Mouse (Mus musculus) T-helper 2 cell (primary cell): Measurements from ENCODE around the gene Eva1b.
"Not testable (repeated sequence)": the region's sequence is repeated elsewhere in the genome, so short reads cannot be mapped to it uniquely, and the experiment has no call there.

Source experiments
- in situ Hi-C: fragments of 300-600 bp; cut with MboI, MseI; formaldehyde crosslinking; loops from one replicate; pipeline ENCODE4 v1.15.1; 2025; ENCODE audit warnings: high pct_unique_total_duplicates

The Eva1b gene

DNA sequence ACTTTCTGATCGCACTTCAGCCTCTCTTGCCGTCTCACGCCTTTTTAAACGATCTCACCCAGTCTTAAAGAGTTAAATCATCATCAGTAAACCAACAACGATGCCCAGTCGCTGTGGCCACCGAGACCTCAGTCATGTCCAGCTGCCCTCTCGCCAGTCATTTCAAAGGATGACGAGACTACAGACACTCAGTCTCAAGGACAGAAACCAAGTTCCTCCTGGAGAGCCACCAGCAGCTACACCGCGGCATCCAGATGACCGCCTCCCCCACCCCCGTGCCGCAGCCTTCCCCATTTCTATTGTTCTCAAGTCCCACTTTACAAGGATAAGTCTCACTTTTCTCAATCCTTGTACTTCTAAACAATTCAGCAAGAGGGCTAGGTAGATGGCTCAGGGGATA, 5.3 kb downstream of the Eva1b start:
- in situ Hi-C loops = loop anchor here (5.0 kb wide), 1 partner anchor 66 kb away; no protein-coding TSS in a partner anchor

DNA sequence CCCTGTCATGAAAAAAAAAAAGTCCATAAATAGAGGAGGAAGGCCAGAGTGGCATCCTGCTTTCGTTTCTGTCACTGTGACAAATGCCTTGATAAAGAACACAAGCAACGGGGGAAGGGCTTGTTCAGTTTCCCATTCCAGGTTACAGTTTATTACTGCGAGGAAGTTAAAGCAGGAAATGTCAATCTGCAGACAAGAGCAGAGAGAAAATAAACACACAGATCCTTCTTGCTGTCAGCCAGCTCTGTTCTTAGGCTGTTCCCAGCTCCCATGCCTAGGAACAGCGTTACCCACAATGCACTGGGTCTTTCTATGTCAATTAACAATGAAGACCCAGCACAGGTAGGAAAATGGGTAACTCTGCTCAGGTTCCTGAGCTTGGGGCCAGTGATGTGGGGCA, 7.6 kb downstream of the Eva1b start:
- in situ Hi-C loops = no loop called here

DNA sequence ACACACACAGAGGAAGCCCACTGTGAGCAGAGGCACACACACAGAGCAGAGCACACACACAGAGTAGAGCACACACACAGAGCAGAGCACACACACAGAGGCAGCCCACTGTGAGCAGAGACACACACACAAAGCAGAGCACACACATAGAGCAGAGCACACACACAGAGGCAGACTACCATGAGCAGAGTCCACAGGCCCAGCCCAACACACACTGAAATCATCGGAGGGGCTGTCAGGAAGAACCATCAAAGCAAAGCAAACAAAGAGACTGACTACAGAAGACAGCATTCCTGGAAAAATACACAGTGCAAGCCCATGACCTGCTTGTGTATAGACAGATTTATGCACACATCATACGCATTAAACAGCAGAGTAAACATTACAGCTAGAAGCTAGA, 8.3 kb downstream of the Eva1b start:
- in situ Hi-C loops = no loop called here

DNA sequence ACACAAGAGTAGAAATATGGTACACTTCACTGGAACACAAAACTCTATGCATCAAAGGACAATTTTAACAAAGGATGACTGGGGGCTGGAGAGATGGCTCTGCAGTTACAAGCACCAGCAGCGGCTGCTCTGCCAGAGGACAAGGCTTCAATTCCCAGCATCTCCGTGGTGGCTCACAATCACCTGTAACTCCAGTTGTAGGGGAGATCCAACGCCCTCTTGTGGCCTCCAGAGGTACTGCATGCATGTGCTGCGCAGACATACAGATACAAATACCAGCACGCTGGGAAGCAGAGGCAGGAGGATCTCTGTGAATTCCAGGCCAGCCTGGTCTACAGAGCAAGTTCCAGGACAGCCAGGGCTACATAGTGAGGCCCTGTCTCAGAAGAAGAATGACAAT, 9.1 kb downstream of the Eva1b start:
- in situ Hi-C loops = no loop called here

DNA sequence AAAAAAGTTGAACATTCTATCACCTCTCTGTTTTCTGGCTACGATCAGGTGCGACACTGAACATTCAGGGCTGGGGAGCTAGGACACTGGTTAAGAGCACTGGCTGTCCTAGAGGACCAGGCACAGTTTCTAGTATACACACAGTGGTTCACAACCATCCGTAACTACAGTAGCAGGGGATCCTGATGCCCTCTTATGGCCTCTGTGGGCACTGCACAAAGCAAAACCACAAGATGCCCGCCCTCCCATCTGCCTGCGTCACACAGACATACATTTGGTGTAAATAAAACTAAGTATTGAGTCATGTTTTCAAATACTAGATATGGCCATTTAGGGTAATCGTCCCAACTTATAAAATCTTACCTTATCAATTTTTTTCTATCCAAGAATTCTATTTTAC, 10.0 kb downstream of the Eva1b start:
- in situ Hi-C loops = no loop called here

DNA sequence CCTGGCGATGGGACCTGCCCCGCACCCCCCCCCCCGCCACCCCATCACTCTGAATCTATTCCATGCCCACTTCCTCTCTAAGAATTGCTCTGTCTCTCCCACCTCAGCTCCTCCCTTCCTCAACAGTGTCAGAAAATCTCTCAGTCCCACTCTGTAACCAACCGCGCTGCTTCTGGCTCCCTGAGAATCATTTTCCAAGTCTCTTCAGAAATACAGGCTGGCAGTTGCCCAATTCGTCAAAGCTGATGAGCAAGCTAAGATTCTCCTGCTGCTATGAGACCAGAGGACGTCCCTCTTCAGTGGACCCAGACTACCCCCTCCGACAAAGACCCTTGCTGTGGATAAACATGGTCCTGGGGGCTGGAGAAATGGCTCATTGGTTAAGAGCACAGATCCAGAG, 11.9 kb downstream of the Eva1b start:
- in situ Hi-C loops = no loop called here

DNA sequence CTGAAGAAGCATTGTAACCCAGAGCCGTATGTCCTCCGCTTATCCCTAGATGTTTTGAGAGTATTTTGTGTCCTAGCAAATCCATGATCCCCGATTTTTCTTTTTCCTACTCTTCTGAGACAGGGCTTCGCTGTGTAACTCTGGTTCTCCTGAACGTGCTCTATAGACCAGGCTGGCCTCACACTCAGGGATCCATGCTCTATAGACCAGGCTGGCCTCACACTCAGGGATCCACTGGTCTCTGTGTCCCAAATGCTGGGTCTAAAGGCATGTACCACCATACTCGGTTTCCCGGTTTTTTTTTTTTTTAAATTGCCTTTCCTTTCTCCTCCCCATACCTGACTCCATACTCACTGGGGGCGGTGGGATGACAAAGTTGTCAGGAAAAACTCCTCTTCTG, 13.4 kb downstream of the Eva1b start:
- in situ Hi-C loops = no loop called here

DNA sequence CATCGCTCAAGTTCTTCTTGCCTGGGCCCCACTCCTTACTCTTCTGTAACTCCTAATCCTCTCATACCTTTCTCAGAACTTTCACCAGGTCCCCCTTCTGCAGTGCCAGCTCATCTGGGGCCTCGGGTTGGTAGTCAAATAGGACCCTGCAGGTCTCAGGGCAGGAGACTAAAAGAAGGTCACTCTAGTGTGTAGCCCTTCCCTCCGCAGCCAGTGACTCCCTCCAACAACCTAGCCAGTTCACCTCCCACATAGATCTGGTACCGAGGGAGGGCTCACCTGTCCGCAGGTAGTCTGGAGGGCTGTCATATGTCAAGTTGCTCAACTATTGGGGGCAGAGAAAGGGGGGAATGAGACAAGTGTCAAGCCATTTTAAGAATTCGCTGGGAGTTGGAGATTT, 13.9 kb downstream of the Eva1b start:
- in situ Hi-C loops = no loop called here

DNA sequence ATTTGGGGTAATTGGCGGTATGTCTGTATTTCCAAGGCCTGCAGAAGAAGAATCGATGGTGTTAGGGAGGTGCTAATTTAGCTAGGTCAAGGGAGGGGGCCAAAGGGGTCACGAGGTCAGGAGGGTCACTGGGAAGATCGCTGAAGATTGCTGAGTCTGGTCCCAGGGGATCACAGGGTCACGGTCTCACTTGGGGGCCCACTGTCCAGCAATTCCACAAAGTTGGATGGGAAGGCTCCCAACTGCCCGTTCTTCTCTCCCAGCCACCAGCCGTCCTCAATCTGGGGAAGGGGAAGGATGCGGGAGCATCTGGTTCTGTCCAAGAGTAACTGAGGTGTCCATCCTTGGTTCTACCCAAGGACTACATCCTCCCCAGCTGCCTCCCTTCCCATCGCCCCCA, 14.4 kb downstream of the Eva1b start:
- in situ Hi-C loops = no loop called here

DNA sequence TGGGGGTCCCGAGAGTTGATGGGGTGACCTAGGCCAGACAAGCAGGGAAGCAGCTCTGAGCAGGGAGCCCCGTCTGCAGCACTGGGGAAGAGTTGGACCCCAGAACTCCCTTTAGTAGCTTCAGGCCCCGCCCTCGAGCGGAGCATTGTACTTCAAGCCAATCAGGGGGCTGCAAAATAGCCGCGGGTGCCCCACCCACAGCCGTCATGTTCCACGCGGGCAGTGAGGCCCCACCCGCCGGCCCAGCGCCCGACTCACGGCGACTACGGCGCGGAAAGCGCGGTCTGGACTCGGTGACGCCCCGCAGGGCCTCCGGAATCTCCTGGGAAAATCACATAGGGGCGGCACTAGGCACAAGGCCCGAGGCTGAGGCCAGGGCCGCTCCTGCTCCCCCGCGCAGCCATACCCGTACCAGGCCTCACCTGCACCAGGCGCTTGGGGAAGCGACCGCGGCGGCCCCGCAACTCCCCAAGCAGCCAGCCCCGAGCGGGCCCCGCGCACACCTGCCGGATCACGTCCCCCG, 15.1 kb downstream of the Eva1b start:
- in situ Hi-C loops = no loop called here

DNA sequence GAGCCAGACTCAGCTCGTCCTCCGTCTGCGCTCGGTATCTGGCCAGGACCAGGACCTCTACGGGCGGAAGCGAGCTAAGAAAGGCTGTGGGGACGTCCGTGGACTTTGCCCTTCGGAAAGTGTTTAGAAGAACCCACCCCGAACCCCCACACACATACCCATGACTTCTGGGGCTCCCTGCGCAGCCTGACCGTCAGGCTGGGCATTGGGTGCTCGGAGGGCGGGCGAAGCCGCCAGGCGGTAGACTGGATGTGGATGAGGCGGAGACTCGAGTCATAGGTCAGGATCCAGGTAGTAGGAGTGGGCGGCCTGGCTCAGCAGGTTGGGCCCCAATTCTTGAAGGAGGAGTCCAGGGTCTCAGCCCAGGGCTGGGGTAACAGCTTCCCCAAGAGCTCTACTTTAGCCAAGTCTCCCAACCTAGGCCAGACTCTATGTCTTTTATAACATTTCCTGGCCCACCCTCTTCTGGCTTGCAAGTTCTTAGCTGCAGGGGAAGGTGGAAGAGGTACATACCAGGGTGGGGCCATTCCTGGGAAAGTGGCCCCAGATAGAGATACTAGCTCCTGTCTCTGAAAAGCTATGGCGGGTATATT, 15.6 kb downstream of the Eva1b start, which contains the start of gene Sh3d21:
Gene Sh3d21, minus strand, starts transcription at position 425 of the 593 bp plus-strand sequence.
- in situ Hi-C loops = no loop called here

DNA sequence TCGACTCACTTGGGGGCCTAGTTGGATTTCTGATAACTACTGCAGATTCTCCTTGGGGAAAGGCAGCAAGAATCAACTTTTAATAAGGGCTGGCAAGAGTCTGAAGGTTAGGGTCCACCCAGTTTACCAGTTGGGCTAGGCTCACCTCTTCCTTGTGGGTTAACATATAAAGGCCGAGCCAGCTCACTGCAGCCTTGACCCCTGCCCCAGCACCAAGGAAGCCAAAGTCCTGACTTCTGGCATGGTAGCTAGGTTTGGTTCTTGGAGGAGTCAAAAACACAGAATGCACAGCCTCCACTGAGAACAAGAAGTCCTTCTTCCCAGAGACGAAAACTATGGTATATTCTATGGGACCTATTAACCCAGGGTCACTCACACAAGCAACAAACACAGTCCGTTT, 16.1 kb downstream of the Eva1b start:
- in situ Hi-C loops = no loop called here

DNA sequence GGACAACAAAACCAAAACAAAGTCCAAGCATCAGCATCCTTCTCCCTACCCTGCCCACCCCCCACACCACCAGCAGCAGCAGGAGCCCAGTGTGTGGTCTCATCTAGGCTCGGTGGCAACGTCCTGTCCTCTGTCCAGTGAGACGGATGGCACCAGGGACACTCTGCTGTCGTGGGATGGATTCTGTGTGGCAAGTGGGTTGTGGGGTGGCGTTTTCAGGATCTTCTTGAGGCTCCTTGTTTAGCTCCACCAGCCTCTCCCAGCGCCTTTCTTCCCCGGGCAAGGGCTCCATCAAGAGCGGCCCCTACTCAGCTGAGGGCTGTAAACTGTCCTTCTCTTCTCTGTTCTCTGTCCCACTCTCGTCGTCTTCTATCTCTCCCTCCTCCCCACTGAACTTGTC, 17.5 kb downstream of the Eva1b start:
- in situ Hi-C loops = not testable (repeated sequence)

DNA sequence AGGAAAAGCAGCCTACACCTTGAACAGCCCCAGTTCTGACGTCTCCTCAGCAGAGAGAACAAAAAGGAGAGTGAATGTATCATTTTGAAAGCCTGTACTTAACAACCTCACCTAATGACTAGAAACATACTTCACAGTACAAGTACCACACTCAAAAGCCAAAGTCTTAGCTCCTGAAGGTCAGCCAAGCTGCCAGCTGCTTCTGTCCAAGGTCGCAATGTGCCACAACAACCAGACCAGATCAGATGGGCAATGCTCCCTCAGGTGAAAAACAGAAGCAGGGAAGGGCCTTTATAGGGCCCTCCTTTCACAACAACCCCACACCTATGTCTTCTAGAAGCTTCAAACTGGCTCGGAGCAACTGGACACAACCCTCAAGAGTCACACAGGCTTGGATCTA, 18.5 kb downstream of the Eva1b start:
- in situ Hi-C loops = no loop called here

DNA sequence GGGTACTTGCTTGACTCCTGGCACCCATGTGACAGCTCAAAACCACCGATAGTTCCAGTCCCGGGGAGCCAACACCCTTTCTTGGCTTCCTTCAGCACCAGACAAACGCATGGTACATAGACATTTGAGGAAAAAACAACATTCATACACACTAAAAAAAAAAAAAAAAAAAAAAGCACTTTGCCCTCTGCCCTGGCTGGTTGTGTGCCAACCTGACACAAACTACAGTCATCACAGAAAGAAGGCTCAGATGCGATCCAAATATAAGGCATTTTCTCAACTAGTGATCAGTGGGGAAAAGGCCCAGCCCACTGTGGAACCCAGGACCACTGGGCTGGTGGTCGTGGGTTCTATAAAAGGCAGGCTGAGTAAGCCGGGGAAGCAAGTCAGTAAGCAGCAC, 21.3 kb downstream of the Eva1b start:
- in situ Hi-C loops = no loop called here

DNA sequence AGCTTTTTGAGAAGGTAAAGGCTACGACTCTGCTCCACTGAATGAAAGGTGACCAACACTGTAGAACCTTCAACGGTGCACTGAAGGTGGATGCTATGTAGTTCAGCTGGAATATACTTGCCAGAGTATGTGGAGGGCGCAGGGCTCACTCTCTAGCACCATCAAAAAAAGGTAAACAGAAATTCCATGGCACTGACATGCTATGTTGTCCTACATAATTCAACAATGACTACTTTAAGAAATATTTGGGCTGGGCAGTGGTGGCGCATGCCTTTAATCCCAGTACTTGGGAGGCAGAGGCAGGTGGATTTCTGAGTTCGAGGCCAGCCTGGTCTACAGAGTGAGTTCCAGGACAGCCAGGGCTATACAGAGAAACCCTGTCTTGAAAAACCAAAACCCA, 23.2 kb downstream of the Eva1b start:
- in situ Hi-C loops = not testable (repeated sequence)

DNA sequence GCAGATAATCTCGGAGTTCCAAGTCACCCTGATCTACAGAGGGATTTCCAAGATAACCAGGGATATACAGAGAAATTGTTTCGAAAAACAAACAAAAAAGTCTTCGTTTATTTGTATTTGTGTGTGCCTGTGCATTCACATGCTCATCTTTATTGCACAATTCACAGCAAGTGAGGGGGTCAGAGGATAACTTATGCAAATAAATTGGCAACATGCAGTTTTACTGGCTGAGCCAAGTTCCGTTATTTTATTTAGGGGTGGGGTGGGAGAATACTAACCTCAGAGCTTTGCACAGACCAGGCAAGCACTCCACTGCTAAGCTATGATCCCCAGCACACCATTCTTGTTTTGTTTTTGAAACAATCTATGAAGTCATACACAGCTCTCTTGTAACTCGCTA, 26.3 kb downstream of the Eva1b start:
- in situ Hi-C loops = no loop called here

DNA sequence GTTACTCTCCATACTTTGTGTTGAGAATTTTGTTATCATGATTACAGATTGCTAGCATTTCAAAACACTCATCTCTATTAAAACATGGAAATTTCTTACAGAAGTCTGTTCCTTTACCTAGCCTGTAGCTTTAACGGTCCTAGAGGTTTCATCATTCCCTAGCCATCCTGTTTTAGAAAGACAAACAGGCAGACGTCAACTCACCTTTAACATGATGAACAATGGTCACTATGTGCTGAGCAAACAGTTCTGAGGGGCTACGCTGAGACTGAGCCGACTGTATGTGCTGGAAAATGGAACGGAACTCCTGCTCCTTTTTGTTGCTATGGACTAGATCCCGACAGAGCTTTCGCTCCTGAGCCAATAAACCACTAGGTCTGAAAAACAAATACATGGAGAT, 28.4 kb downstream of the Eva1b start:
- in situ Hi-C loops = not testable (repeated sequence)

DNA sequence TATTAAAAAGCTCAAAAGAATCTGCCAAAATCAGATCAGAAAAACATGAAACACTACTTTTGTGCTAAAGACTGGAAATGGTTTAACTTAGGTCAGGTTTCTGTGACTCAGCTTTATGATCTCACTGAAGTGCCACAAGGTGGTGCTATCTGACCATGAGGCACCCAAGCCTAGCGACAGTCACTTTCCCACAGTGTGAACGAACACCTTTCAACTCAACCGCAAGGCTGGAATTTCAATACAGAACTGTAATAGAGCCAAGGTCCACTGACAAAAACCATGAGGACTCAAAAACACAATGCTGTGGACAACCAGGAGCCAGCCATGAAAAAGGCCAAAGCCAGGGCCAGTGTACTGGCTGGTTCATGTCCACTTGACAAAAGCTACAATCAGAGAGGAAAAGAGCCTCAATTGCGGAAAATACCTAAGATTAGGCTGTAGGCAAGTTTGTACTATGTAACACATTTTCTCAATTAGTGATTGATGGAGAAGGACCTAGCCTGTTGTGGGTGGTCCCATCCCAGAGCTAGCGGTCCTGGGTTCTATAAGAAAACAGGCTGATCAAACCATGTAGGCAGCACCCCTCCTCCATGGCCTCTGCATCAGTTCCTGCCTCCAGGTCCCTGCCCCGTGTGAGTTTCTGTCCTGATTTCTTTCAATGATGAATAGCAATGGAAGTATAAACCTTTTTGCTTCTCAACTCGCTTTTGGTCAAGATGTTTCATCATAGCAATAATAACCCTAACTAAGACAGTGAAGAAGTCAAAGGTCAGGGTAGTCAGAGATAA, 33.8 kb downstream of the Eva1b start:
- in situ Hi-C loops = loop anchor here (10.0 kb wide), 1 partner anchor 1057 kb away; the partner anchor contains the start of gene Zc3h12a

DNA sequence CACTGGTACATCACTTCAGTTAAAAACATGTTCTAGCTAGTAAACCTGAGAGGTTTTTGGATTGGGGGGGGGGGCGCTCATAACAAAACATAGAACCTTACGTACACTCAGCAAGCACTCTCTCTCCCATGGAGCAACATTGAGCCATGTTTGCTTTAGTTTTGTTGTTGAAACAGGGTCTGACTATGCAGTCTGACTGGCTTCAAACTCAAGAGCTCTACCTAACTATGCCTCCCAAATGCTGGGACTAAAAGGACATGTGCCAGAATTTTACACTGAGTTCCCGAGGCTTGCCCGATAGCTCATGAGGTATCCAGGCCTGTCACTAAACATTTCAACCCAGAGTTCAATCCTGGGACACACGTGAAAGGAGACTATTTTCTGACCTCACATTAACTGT, 35.5 kb downstream of the Eva1b start:
- in situ Hi-C loops = loop anchor here (10.0 kb wide), 1 partner anchor 1058 kb away; the partner anchor contains the start of gene Zc3h12a

DNA sequence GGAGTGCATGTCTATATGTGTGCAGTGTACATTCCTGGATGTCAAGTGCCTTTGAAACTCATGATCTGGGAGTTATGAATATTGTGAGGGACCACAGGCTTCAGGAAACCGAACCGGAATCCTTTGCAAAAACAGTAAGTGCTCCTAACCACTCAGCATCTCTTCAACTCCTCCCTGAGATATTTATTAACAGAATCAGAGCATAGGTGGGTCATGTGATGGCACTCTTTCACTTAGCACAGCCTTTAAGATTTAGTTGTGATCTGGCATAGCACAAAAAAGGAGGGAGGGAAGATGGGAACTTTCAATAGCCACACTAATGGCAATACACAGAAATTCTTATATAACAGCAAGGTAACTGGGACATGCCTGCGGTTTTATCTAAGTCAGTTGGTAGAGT, 39.6 kb downstream of the Eva1b start:
- in situ Hi-C loops = loop anchor here (10.0 kb wide), 1 partner anchor 1062 kb away; the partner anchor contains the start of gene Zc3h12a

DNA sequence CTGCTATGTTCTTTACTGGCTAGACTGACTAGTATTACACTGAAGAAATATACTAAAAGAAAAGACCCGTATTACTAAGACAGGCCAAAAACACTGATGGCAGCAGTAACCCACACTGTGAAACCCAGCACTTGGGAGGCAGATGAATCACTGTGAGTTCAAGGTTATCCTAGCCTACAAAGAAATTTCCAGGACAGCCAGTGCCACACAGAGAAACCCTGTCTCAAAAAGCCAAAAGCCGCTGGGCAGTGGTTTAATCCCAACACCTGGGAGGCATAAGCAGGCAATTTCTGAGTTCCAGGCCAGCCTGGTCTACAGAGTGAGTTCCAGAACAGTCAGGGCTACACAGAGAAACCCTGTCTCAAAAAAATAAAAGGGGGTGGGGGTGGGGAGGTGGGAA, 43.1 kb downstream of the Eva1b start:
- in situ Hi-C loops = loop anchor here (10.0 kb wide), 1 partner anchor 1256 kb away; the partner anchor contains the start of genes 9930104L06Rik and Cdca8

DNA sequence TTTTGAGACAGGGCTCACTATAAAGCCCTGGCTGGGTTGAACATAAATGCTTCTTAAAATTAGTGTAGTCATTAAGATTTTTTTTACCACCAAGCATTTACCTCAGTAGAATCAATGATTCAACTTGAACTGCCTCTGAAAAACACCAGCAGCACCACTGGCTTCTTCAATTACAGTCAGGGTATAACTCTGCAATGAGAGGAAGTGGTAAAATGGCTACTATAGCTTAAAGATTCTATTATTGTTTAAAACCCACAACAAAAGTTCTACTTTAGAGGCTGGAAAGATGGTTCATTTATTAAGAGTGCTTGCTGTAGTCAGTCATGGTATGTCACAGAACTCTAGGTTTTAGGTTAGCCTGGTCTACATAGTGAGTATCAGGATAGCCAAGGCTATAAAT, 46.7 kb downstream of the Eva1b start:
- in situ Hi-C loops = loop anchor here (10.0 kb wide), 1 partner anchor 1259 kb away; the partner anchor contains the start of genes 9930104L06Rik and Cdca8
